Mouse (Mus musculus): ENCODE data around the gene Nfic. TPM values are rescaled to one million over a fixed set of nuclear protein-coding genes. Genes with fewer than 3 reads are reported as not detected.

Nfic gene
- polyA plus RNA-seq, 1 experiment from 2014 or later, result 15.4 TPM

DNA sequence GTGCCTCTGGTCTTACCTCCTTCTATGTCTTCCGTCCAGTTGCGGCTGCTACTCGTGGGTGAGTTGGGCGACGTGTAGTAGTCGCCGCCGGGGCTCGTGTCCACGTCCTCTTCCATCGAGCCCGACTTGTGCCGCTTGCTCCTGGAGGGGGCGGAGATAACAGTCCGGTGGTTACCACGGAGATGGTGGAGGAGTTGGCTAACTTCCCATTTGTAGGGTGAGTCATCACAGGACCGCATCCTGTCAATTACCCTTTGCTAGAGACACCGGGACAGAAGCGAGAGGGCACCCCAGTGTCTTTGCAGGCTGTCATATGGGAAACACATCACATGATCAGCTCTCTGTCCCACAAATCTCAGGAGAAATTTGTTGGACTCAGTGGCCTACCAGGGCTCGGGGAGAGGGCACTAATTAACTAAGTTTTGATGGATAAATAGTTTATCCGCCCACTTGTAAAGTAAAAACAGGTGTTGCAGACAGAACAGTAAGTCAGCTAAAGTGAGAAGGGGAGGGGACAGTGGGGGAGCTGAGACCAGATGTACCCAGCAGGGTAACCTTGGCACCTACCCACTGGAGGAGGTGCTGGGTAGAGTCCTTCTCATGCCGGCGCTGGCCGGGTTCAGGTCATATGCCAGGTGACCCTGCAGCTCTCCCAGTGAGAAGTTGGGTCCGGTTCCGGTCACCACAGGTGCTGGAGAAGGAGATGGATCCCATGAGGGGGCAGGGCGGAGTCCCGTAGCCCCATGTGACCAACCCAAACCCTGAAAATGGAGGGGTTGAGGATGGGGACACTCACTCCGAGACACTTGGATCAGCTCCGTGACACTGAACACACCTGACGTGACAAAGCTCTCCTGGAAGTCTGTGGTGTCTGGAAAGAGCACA, 47.7 kb downstream of the Nfic start:
- 26% methylated on average over 31 of the region's 31 CpGs for whole genome bisulfite sequencing
- Histone ChIP-seq H3K4me1 (ENCODE audit: control insufficient read depth, insufficient read depth, low read length) (peaks cover 17% of the 10 kb centered on the region), H3K27me3 (ENCODE audit: control insufficient read depth, insufficient read depth, low read depth, low read length) (peaks cover 3% of the 10 kb centered on the region), H3K36me3 (ENCODE audit: control insufficient read depth, insufficient read depth, low read length) (peaks cover 26% of the 10 kb centered on the region), H3K27ac (ENCODE audit: low read length) (no peak overlapping the region), H3K4me2 (ENCODE audit: low read length) (peak overlapping the region; percentile 5; the same call in 1 of the 2 replicates), H3K9ac (ENCODE audit: low read depth, low read length) (no peak overlapping the region), H3K4me3 (ENCODE audit: low read depth, low read length) (peak overlapping the region; percentile 6; the same call in 1 of the 2 replicates), H3K9me3 (replicated peaks; ENCODE audit: control insufficient read depth, low read length, poor library complexity, severe bottlenecking) (no peaks in the 10 kb centered on the region)
- no peak for ATAC-seq

DNA sequence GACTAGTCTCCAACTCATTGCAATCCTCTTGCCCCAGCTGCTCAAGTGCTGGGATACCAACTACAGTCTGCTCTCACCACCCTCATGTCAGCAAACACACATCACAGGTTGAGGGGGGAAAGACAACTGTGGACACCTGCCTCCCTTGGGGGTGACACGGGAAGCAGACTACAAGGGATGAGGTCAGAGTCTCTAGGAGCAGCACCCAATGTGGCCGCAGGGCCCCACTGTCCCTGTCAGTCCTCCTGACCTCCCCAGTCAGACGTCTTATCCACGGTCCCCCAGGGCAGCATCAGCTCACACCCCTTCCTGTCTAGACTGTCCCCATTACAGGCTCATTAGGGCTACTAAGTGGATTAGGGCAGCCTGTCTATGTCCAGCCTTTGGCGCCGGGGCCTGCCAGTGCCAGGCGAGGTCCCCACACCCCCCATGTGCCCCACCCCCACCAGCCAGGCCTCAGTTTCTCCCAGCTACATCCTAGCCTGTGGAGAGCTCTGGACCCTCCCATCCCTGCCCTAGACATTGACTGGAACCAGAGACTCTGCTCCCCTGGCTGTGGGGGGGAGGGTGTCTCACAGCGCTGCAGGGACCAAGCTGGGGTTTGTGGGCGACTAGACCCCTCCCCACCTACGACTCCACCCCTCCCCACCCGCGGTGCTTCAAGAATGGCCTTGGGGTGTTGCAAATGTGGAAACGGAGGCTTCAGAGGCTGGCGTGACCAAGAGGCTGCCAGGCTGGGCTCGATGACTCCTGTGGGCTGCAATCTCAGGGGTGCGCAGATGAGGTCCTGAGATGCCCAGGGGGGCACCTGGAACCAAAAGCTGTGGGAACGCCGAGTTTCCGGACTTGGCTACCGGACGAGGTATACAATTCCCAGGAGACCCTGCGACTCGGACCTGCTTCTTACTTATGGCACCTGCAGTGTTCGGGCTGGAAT, 48.7 kb downstream of the Nfic start:
- WGBS, result 29% methylated on average over 24 of the region's 24 CpGs
- Histone ChIP-seq H3K9me3 (replicated peaks; ENCODE audit: control insufficient read depth, low read length, poor library complexity, severe bottlenecking) (no peaks in the 10 kb centered on the region), H3K4me1 (ENCODE audit: control insufficient read depth, insufficient read depth, low read length) (peaks cover 27% of the 10 kb centered on the region), H3K27me3 (ENCODE audit: control insufficient read depth, insufficient read depth, low read depth, low read length) (peaks cover 3% of the 10 kb centered on the region), H3K27ac (ENCODE audit: low read length) (no peak overlapping the region), H3K4me2 (ENCODE audit: low read length) (peak overlapping the region; percentile 5), H3K4me3 (ENCODE audit: low read depth, low read length) (peak overlapping the region; percentile 6; the same call in 1 of the 2 replicates), H3K9ac (ENCODE audit: low read depth, low read length) (0 out of 2 replicates have a peak overlapping the region, but pooled peaks have one; percentile 21), H3K36me3 (ENCODE audit: control insufficient read depth, insufficient read depth, low read length) (peaks cover 26% of the 10 kb centered on the region)
- no peak for ATAC-seq

DNA sequence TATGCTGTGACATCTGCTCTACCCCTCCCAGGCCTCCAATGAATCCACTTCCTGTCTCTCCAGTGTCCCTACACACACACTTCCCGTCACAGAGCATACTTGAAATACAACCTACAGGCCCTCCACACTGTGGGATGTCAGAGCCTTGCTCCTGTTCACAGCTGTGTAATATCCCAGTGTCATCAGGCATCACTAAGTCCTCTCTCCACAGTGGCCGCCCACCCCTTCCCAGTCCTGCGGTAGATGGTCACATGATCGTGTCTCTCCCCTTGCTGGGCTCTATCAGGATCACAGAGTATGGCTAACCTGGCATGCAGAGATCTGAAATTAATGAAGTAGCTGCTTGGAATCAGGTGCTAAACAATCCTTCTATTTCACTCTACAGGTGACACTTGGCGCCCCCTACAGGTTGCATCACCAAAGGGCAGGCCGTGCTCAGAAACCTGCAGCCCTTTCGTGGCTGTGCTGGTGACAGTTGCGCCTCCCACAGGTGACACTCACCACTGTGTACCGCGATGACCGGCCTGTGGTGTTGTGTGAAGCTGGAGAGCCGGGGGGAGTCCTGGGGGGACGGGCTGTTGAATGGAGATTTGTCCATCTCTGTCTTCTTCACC, 49.7 kb downstream of the Nfic start:
- Histone ChIP-seq H3K9me3 (replicated peaks; ENCODE audit: control insufficient read depth, low read length, poor library complexity, severe bottlenecking) (no peaks in the 10 kb centered on the region), H3K27me3 (ENCODE audit: control insufficient read depth, insufficient read depth, low read depth, low read length) (peaks cover 3% of the 10 kb centered on the region), H3K27ac (ENCODE audit: low read length) (no peak overlapping the region), H3K9ac (ENCODE audit: low read depth, low read length) (no peak overlapping the region), H3K4me3 (ENCODE audit: low read depth, low read length) (no peak overlapping the region), H3K4me2 (ENCODE audit: low read length) (no peak overlapping the region), H3K4me1 (ENCODE audit: control insufficient read depth, insufficient read depth, low read length) (peaks cover 26% of the 10 kb centered on the region), H3K36me3 (ENCODE audit: control insufficient read depth, insufficient read depth, low read length) (peaks cover 26% of the 10 kb centered on the region)
- WGBS, result 46% methylated on average over 13 of the region's 13 CpGs
- no peak for ATAC-seq

DNA sequence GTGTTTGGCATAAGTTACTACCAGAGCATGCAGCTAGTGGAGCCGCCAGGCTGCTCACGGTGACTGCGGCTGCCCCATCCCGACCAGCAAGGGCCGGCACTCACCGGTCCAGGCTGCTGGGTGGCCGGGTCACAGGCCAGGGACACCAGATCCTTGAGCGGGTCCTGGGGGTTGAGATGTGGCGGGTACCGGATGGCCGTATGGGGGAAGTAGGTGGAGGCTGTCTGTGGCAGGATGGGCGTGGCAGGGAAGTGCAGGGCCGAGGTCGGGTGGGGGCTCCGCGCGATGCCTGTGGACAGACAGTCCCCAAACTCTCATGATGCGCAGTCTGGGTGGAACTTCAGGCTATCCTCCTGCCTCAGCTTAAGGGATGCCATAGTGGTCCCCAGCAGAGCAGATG, 50.7 kb downstream of the Nfic start:
- no peaks in the 10 kb centered on the region for H3K9me3 ChIP-seq (replicated peaks; ENCODE audit: control insufficient read depth, low read length, poor library complexity, severe bottlenecking)
- WGBS, result 64% methylated on average over 16 of the region's 18 CpGs
- no peak overlapping the region for H3K27ac ChIP-seq (ENCODE audit: low read length)
- no peak overlapping the region for H3K9ac ChIP-seq (ENCODE audit: low read depth, low read length)
- ATAC-seq, result no peak
- no peak overlapping the region for H3K4me3 ChIP-seq (ENCODE audit: low read depth, low read length)
- peaks cover 3% of the 10 kb centered on the region for H3K27me3 ChIP-seq (ENCODE audit: control insufficient read depth, insufficient read depth, low read depth, low read length)
- peaks cover 26% of the 10 kb centered on the region for H3K4me1 ChIP-seq (ENCODE audit: control insufficient read depth, insufficient read depth, low read length)
- H3K4me2 ChIP-seq (ENCODE audit: low read length), result no peak overlapping the region
- H3K36me3 ChIP-seq (ENCODE audit: control insufficient read depth, insufficient read depth, low read length), result peaks cover 35% of the 10 kb centered on the region

- Histone ChIP-seq H3K9ac (ENCODE audit: low read depth, low read length) (no peak overlapping the region), H3K27ac (ENCODE audit: low read length) (no peak overlapping the region), H3K4me1 (ENCODE audit: control insufficient read depth, insufficient read depth, low read length) (peaks cover 26% of the 10 kb centered on the region), H3K36me3 (ENCODE audit: control insufficient read depth, insufficient read depth, low read length) (peaks cover 37% of the 10 kb centered on the region), H3K4me3 (ENCODE audit: low read depth, low read length) (no peak overlapping the region), H3K9me3 (replicated peaks; ENCODE audit: control insufficient read depth, low read length, poor library complexity, severe bottlenecking) (no peaks in the 10 kb centered on the region), H3K4me2 (ENCODE audit: low read length) (no peak overlapping the region), H3K27me3 (ENCODE audit: control insufficient read depth, insufficient read depth, low read depth, low read length) (peaks cover 3% of the 10 kb centered on the region)
- no peak for ATAC-seq
- WGBS, result 20% methylated on average over 9 of the region's 9 CpGs
Observed at GRCm38 (mm10) chr10:81404082-81404481, 51.4 kb downstream of the Nfic start.

GRCm38 (mm10) chr10:81403511-81403910, 51.9 kb downstream of the Nfic start:
- no peak for ATAC-seq
- peaks cover 3% of the 10 kb centered on the region for H3K27me3 ChIP-seq (ENCODE audit: control insufficient read depth, insufficient read depth, low read depth, low read length)
- peaks cover 26% of the 10 kb centered on the region for H3K4me1 ChIP-seq (ENCODE audit: control insufficient read depth, insufficient read depth, low read length)
- no peaks in the 10 kb centered on the region for H3K9me3 ChIP-seq (replicated peaks; ENCODE audit: control insufficient read depth, low read length, poor library complexity, severe bottlenecking)
- H3K4me2 ChIP-seq (ENCODE audit: low read length), result no peak overlapping the region
- H3K9ac ChIP-seq (ENCODE audit: low read depth, low read length), result 0 out of 2 replicates have a peak overlapping the region, but pooled peaks have one; percentile 20
- WGBS, result 35% methylated on average over 10 of the region's 10 CpGs
- H3K36me3 ChIP-seq (ENCODE audit: control insufficient read depth, insufficient read depth, low read length), result peaks cover 39% of the 10 kb centered on the region
- no peak overlapping the region for H3K4me3 ChIP-seq (ENCODE audit: low read depth, low read length)
- H3K27ac ChIP-seq (ENCODE audit: low read length), result 0 out of 2 replicates have a peak overlapping the region, but pooled peaks have one; percentile 22

DNA sequence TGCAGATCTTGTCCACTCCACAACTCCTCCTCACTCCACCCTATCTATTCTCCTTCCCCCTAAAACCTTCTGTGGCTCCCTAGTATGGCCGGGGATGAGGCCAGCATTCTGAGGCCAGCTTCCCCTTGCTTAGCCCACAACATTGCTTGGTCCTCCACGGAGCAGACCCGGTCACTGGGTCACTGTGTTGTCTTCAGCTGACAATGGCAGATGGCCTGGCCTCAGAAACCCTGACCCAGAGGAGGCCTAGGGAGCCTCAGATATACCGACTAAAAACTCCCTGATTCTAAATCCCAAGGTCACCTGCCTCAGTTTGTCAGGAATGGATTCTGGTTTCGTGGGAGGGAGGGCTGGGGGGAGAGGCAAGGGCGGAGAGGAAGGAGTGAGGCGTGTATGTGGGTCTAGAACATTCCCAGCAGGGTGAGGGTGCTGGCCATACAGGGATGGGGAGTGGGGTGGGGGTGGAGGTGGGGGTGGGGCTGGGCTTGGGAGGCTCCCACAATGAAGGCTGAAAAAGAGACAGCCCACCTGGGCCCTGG, 53.1 kb downstream of the Nfic start:
- H3K36me3 ChIP-seq (ENCODE audit: control insufficient read depth, insufficient read depth, low read length), result peaks cover 38% of the 10 kb centered on the region
- H3K4me1 ChIP-seq (ENCODE audit: control insufficient read depth, insufficient read depth, low read length), result peaks cover 22% of the 10 kb centered on the region
- WGBS, result 20% methylated on average over 7 of the region's 7 CpGs
- no peak overlapping the region for H3K4me3 ChIP-seq (ENCODE audit: low read depth, low read length)
- no peaks in the 10 kb centered on the region for H3K9me3 ChIP-seq (replicated peaks; ENCODE audit: control insufficient read depth, low read length, poor library complexity, severe bottlenecking)
- H3K27ac ChIP-seq (ENCODE audit: low read length), result peak overlapping the region; percentile 82
- no peak overlapping the region; the same call in 1 of the 2 replicates for H3K4me2 ChIP-seq (ENCODE audit: low read length)
- no peak for ATAC-seq
- H3K27me3 ChIP-seq (ENCODE audit: control insufficient read depth, insufficient read depth, low read depth, low read length), result no peaks in the 10 kb centered on the region; the same call in 1 of the 2 replicates
- H3K9ac ChIP-seq (ENCODE audit: low read depth, low read length), result peak overlapping the region; percentile 31; the same call in 1 of the 2 replicates

DNA sequence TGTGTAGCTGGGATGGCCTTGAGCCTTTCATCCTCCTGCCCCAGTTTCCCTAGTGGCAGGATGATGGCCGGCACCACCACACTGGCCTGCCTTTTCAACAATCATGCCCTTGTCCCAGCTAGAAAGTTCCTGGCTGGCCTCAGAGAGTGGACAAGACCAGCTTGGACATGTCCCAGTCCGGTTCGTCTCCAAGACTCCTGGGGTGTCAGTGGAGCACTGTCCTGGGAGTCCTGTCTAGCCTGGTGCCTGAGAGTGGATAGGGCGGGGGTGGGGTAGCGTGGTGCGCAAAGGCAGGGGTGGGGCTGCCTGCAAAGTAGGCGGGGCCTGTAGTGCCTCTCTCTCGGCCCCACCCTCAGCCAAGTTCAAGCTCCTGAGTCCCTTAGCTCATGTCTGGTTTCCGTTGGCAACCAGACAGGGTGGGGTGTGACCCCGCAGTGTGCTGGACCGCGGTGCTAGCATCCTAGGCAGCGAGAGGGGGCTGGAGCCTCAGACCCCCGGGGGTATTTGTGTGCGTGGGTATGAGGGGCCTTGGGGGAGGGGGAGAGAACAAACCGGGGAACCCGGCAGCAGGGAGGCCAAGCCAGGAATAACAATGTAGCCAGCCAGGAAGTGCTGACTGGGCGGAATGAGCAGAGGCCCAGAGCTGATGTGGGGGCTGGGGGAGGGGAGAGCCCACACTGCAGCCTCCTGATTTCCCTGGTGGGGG, 53.8 kb downstream of the Nfic start:
- Histone ChIP-seq H3K27me3 (ENCODE audit: control insufficient read depth, insufficient read depth, low read depth, low read length) (no peaks in the 10 kb centered on the region; the same call in 1 of the 2 replicates), H3K27ac (ENCODE audit: low read length) (peak overlapping the region; percentile 82), H3K4me3 (ENCODE audit: low read depth, low read length) (no peak overlapping the region), H3K9me3 (replicated peaks; ENCODE audit: control insufficient read depth, low read length, poor library complexity, severe bottlenecking) (no peaks in the 10 kb centered on the region), H3K4me1 (ENCODE audit: control insufficient read depth, insufficient read depth, low read length) (peaks cover 22% of the 10 kb centered on the region), H3K36me3 (ENCODE audit: control insufficient read depth, insufficient read depth, low read length) (peaks cover 32% of the 10 kb centered on the region), H3K4me2 (ENCODE audit: low read length) (no peak overlapping the region; the same call in 1 of the 2 replicates), H3K9ac (ENCODE audit: low read depth, low read length) (peak overlapping the region; percentile 31; the same call in 1 of the 2 replicates)
- ATAC-seq, result peak; percentile 52
- 7% methylated on average over 18 of the region's 18 CpGs for WGBS

Measured in midbrain, embryonic 16.5 days (tissue).